Mouse (Mus musculus): Measurements from ENCODE around the gene Sh3tc1.
A peak's percentile ranks its signal among the peaks of the same experiment; 100 is the strongest.

The Sh3tc1 gene

DNA sequence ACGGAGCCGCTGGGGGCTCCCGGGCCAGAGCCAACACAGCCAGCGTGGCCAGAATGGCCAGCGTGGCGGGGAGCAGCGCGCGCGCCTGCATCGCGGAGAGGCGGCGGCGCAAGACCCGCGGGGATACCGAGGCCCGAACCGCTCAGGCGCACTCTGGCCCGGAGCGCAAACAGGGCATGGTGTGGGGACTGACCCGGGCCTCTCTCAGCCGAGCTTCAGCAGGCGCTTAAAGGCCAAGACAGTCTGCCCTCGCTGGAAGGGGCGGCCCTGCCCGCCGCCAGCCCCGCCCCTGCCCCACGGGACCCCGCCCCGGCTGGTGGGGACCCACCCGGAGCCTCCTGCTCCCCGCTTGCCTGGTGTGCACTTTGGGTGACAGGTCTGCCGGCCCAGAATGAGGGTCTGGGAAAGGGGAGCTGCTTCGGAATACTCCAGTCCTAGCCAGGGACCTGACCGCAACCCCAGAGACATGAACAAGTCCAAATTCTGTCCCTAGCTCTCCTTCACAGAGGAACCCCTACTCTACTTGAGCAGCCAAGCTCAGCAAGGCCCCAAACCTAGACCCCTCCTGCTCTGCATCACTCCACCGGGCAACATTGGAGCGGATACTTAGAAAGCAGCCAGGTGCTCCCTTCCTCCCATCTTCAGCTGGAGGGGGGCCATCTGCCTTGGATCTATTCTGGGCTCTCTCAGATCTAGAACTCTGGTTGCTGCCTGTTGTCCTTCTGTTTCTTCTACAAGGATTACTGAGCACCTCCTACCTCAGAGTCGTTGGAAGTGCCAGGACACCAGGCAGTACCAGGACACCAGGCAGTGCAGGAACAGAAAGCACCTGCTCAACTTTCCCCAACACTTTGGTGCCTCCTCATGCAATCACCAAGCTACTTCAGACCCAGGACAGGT is 60.3 kb downstream of the Sh3tc1 start, which contains the start of gene Htra3:
Gene Htra3, minus strand, starts transcription at position 527 of the 900 bp plus-strand sequence.
- DNase-seq, result peak; percentile 30

DNA sequence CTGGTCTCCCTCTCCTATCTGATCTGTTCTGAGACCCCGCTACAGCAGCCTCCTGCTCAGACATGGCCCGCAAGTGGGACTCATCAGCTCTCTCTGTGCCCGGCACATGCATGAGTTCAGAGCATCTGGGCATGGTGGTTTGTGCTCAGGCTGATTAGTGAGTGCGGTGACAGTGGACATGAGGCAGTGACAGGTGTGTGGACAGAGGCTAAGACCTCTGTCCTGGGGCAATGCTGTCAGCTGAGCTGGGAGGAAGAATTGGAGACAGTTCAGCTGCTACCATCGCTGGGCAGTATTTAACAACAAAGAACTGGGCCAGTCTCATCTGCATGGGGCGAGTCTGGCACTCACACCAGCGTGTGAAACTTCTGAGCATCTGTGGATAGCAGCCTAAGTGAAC is 62.8 kb downstream of the Sh3tc1 start:
- DNase-seq, result no peak

DNA sequence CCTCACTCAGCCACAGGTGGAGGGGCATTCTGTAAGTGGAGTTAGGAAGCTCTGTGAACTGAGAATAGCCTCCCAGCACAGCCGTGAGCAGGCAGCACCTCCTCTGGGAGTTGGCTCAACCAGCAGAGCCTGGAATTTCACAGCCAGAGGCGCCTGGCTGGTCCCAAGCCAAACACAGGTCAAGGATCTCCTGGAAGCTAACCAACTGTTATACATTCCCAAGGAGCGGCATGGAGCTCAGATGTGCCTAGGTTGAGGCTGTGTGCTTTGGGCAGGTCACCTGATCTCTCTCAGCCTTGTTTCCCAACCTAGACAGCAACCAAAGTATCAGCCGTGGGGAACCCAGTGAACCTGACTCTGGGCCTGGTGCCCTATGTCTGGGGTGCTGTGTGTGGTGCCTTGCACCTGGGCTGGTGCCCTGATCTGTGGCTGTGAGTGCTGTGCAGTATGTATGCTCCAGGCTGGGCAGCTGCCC is 65.7 kb downstream of the Sh3tc1 start:
- no peak for DNase-seq

DNA sequence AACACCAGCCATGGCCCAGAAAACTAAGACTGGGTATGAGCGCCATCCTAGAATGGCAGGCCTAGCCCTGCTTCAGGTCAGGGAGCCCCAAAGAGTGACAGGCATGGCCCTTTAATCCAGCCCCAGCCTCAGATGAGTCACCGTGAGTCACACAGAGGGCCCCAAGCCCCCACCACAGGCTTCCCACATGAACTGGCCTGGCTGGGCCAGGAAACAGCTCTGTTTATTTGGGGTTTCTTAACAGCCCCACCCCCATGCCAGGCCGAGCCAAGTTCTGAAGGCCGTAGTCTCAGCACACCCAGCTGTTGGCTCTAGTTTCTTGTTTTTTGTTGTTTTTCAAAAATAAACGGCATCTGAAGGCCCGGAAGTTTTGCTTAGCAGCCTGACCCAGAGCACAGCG is 66.7 kb downstream of the Sh3tc1 start:
- peak; percentile 59 for DNase-seq

DNA sequence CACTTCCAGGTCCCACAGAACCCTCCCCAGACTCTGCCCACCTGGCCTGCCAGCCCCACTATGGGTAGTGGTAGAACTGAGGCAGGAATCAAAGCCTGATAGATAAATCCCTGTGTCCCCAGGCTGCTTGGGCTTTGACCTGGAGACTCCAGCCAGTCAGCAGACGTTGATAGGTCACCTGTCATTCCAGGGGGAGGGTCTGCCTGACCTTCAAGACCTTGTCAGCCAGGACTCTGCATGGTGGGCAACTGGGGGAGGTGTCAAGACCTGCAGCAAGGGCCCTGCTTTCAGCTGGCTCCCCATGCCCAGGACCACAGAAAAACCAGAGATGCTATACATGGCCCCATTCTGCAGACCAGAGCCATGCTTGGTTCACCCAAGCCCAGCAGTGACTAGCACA is 67.2 kb downstream of the Sh3tc1 start:
- no peak for DNase-seq

DNA sequence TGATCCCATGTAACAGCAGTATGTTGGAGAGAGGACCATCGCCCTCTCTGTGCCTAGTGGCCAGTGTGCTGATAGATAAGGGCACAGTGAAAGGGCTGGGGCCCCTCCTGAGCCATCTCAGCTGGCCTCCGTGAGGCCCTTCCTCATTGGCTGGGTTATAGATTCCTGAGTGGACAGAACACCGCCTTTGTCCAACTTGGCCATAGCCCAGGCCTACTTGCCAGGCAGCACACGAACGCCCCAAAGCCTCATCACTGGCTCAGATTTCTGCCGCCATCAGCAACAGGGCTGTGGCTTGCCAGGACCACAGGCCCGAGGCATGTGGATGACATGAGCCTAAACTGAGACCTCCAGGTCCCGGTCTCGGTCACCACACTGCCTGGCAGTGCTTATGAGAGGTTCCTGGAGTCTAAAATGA is 68.3 kb downstream of the Sh3tc1 start:
- peak; percentile 40 for DNase-seq

DNA sequence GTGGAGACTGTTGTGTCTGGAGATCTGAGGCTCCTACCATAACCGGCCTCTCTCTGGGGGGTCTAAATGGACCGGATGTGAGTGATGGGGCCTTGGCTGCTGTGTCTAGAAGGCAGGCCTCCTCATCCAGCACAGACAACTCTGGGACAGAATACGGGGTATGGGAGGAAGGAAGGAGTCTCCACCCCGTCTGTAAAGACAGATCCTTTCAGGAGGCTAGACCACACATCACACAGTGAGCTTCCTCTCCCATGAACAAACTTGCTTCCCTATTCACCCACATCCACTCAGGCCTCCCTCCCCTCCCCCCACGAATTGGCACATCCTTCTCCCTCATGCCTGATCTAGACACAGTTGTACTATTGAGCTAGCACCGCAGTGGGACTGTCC is 69.4 kb downstream of the Sh3tc1 start:
- peak; percentile 62 for DNase-seq

DNA sequence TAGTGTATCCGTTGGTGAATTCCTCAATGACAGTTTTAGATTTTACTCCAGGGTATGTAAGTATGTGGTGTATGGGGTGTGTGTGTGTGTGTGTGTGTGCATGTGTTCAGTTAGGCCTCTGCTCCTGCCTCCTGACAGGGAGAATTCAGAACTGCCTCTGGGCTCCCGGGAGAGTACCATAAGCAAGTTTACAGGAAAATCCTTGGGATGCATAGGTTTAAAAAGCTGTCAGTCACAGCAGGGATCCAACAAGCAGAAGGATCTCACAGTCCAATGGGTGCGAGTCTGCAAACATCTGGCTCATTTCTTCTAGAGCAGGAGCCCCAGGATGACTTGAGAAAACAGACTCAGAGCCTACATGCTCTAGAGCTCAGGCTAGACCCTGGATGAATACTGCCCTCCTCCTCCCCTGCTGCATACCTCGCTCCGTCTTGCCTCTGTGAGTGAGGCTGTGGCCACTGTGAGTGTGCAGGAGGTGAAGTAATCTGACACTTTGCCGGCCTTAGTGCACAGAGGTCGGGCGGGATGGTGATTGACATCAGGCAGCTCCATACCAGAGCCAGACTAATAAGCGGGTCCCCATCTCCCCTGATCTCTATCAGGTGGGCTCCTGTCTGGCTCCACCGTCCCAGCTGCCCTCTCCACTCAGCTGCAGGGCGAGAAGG is 69.9 kb downstream of the Sh3tc1 start:
- DNase-seq, result no peak

DNA sequence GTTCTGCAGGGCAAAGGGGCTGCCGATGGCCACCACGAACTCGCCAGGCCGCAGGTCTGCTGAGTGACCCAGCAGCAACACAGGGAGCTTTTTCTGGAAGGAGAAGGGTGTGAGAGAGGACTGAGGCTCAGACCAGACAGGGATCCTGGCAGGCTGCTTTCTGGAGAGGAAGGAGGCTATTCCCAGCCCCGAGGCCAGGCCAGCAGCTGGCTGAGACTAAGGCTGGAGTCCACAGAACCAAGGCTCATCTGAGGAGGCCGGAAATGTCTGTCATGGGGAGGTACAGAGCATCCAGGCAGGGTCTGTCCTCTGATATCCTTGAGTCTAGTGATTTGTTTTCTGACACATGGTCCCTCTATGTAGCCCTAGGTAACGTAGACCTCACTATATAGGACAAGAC is 73.6 kb downstream of the Sh3tc1 start:
- DNase-seq, result no peak

DNA sequence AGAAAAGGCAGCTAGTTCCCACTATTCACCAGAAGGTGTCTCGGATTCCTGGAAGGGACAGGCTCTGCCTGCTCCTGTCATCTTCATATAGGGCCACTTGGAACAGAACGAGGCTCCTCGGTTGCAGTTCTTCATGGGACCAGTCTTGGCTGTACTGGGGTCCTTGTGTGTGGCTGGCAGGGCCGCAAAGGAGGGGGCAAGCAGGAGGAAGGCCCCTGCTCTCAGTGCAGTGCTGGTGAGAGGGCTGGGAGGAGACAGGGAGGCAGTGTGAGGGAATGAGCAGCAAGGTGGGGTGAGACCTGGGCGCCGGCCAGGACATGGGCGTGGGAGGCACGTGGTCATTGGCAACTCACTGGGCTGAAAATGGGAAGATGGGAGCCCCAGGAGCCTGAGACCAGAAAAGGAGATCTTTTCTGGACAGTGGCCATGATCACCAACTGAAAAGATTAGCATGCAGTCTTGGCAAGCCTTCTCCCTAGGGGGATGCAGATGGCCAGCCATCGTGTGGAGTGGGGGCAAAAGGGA is 77.7 kb downstream of the Sh3tc1 start:
- no peak for DNase-seq

DNA sequence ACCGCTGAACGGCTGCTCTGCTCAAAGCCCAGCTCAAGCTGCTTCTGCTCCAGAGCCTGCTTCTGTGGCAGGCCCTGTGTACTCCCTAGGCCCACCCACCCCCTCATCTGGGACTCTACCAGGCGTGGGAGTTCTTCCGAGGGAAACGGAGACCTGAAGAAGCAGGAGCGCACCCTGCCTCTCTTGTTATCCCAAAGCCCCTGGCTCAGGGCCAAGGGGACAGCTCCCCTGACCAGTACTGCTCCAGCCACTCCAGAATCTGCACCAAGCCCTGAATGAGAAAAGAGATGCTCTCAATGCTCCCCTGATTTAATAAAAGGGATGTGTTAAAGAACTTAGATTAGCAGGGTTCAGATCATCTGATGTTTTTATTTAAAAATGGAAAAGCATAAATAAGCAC is 78.6 kb downstream of the Sh3tc1 start:
- DNase-seq, result no peak

DNA sequence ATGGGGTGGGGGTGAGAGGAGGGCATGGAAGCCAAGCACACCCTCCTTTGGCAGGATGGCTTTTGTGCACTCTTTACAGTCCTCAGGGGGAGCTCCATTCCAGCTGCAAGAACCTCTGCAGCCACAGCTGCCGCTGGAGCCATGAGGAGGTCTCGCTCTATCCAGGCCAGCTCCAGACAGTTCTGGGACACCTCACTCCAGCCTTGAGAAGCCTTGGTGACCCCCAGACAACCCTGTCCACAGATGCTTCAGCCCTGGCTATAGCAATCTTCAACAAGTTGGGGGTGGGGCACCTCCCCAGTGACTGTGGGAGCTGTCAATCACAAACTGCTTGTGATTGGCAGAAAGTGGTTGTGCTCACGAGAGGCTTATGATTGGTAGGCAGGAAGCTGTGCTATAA is 80.3 kb downstream of the Sh3tc1 start:
- DNase-seq, result no peak

DNA sequence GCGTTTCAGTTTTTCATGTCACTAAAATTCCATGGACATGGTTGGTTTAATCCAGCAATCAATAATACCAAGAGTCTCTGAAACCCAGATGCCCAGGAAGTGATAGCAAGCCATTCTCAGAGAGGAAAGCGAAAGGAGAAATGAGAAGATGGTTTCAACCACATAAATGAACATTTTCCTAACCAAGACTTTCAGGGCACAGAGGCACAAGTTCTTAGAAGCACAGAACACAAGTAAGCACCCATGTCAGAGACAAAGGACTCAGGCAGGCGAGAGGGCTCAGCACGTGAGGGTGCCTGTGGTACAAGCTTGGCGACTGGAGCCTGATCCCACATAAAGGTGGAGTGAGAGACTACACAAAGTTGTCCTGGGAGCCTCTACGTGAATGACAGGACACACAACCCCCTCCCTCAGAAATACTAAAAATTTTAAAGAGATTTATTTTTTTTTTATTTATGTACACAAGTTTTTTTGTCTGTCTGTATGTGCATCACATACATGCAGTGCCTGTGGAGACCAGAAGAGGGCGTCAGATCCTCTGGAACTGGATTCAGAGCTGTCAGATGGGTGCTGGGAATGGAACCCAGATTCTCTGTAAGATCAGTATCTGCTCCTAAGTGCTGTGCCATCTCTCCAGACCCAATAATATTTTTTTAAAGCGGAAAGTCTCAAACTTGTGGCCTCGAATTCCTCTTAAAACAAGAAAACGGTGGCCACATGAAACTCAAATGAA is 83.9 kb downstream of the Sh3tc1 start:
- DNase-seq, result no peak

DNA sequence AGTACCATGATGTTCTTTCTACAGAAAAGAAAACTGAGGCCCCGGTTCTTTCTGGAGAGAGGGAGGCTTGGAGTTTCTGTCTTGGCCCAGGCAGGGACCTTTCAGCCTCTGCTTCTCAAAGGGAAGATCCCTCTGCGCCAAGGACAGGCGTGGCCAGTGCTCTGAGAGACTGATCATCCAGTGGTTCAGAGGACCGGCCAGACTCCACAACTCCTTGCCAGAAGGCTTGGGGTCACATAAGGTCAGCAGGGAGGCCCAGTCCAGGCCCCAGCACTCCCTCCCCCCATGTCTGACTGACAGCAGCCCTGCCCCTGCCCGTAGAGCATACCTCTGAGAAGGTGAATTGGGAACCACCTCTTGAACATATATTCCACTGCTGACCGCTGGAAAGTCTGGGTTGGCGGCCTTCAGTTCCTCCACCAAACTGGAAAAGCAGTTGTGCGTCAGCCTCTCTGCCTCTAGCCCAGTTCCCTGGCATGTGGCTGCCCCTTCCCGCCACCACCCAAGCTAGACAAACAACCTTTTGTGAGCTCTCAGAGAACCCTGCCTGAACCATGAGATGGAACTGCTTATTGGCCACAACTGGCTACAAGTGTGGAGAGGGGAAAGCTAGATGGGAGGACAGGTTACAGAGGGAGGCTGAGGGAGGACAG is 85.9 kb downstream of the Sh3tc1 start:
- DNase-seq, result no peak

DNA sequence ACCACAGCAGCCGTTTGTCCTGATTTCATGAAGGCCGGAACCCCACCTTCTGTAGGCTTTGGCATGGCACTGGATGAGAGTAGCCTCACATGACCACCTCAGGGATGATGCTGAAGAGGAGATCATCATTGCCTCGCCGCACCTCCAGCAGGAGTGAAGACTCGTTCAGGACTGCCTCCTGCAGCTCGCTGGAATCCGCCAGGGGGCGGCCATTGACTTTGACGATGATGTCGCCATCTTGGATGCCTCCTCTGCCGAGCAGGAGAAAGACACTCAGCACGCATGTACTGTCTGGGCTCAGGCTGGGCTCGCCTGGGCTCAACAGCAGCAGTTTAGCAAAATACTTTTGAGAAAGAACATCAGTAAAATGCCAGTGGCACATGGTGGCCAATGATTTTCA is 86.9 kb downstream of the Sh3tc1 start:
- no peak for DNase-seq

DNA sequence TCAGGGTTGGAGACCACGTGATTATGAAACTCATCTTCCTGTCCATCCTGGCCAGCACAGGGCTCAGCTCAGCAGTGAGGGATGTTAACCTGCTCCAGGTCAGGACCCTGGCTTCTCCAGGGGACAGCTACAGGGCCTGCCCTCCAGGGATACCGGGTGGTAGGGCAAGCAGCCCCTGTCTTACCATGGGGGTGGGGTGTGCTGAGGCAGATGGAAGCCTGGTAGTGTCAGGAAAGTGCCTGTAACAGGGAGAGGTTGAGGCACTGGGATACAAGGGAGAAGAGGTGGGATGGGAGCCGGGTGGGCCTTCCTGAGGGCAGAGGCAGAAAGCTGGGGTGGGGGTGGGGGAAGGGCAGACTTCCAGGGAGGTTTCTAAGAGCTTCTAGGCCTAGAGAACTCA is 87.5 kb downstream of the Sh3tc1 start:
- no peak for DNase-seq

DNA sequence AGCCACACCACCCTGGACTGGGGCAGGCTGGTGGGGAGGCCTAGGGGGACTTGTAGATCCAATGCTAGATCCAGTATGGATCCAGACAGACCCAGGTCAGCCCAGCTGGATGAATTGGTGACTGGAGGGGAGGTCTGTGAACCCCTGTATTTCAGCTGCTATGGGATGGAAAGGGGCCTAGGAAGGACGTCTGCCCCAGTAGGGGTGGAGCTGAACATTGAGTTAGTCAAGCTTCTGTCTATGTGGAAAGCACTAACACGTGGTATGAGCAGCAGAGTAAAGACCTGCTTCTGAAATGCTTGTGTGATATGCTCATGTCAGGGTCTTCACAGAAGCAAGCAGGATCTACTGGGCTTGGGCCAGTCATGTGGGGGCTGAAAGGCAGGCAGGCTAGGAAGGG is 91.6 kb downstream of the Sh3tc1 start:
- no peak for DNase-seq

DNA sequence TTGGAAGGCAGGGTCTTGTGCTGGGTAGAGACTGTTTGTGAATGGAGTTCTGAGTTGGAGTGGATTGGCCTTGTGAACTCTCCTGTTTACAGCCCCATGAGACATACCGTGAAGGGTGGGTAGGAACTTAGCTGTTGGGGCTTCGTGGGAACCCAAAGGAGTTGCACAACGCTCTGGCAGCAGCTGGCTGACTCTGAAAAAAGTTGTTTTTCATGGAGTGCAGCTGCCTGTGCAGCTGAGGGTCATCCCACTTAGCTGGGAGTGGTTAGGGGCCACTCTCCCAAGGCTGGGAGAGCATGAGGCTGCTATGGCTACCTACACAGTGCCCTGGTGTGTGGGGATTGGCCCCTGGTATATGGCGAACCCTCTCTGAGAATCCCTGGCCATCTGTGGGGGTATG is 92.2 kb downstream of the Sh3tc1 start:
- DNase-seq, result no peak

Data from right cerebral cortex, postnatal 14 days (tissue).